Mouse (Mus musculus): ENCODE results near the gene Pigq.

GRCm38 (mm10) chr17:25956631-25957030 lies 11.9 kb upstream of the Pigq start:
- TF ChIP-seq CTCF (IDR thresholded peaks at IDR 0.05; ENCODE audit: borderline replicate concordance, insufficient read depth, low read depth, low read length), result no peak
- TF ChIP-seq POLR2A (IDR thresholded peaks at IDR 0.05; ENCODE audit: borderline replicate concordance, insufficient read depth, low read length), result no peak
